Mouse (Mus musculus) right cerebral cortex, postnatal 36 days (tissue): ENCODE data around the gene Ldha.
"Not testable (repeated sequence)": the region's sequence is repeated elsewhere in the genome, so short reads cannot be mapped to it uniquely, and the experiment has no call there.

ENCODE experiments used
- DNase-seq, 2 experiments: peaks; one replicate each; pipeline ENCODE4 v3.0.0; 2022; ENCODE audit warnings: low spot score in 2 of 2, mixed read lengths in 1 of 2

Ldha gene

GRCm38 (mm10) chr7:46840787-46841525, at the start of gene Ldha:
TSS of gene Ldha (plus strand) at chr7:46841475.
- DNase-seq = no peak

GRCm38 (mm10) chr7:46793871-46794270, 47.4 kb upstream of the Ldha start:
- no peak for DNase-seq

GRCm38 (mm10) chr7:46795287-46796205, 45.7 kb upstream of the Ldha start, which contains the start of the genes Hps5 and Gtf2h1:
TSS of gene Hps5 (minus strand) at chr7:46796064.
TSS of gene Gtf2h1 (plus strand) at chr7:46796103.
- DNase-seq = peak; percentile 95 to 96

GRCm38 (mm10) chr7:46796206-46796679, 45.0 kb upstream of the Ldha start:
- peak in 1 of 2 experiments; percentile 8 for DNase-seq

GRCm38 (mm10) chr7:46796779-46797178, 44.5 kb upstream of the Ldha start:
- DNase-seq = no peak

GRCm38 (mm10) chr7:46810325-46810724, 30.9 kb upstream of the Ldha start:
- DNase-seq = no peak

GRCm38 (mm10) chr7:46814012-46814411, 27.3 kb upstream of the Ldha start:
- no peak for DNase-seq

GRCm38 (mm10) chr7:46820876-46821632, 20.2 kb upstream of the Ldha start:
- DNase-seq = not testable (repeated sequence)

GRCm38 (mm10) chr7:46827046-46827802, 14.1 kb upstream of the Ldha start:
- no peak for DNase-seq

GRCm38 (mm10) chr7:46827803-46828184, 13.5 kb upstream of the Ldha start:
- DNase-seq = no peak

- DNase-seq = no peak
These were observed 11.4 kb upstream of the Ldha start for GRCm38 (mm10) chr7:46829911-46830310.

GRCm38 (mm10) chr7:46830799-46831590, 10.3 kb upstream of the Ldha start:
- no peak for DNase-seq

GRCm38 (mm10) chr7:46831693-46832092, 9.6 kb upstream of the Ldha start:
- DNase-seq = no peak

- DNase-seq = not testable (repeated sequence)
These were observed 9.0 kb upstream of the Ldha start for GRCm38 (mm10) chr7:46832112-46832810.

- DNase-seq = no peak
These were observed 8.0 kb upstream of the Ldha start for GRCm38 (mm10) chr7:46833266-46833665.

- DNase-seq = no peak
These were observed 7.5 kb upstream of the Ldha start for GRCm38 (mm10) chr7:46833670-46834255.

GRCm38 (mm10) chr7:46834994-46835610, 6.2 kb upstream of the Ldha start:
- no peak for DNase-seq

GRCm38 (mm10) chr7:46836357-46836756, 4.9 kb upstream of the Ldha start:
- DNase-seq = no peak

GRCm38 (mm10) chr7:46837073-46837472, 4.2 kb upstream of the Ldha start:
- DNase-seq = no peak
